Mouse (Mus musculus): Measurements from ENCODE around the gene Fli1. TPM values are rescaled to one million over a fixed set of nuclear protein-coding genes. Genes with fewer than 3 reads are reported as not detected.

Fli1 gene
- polyA plus RNA-seq, 1 experiment from 2014 or later: 22.8 TPM

DNA sequence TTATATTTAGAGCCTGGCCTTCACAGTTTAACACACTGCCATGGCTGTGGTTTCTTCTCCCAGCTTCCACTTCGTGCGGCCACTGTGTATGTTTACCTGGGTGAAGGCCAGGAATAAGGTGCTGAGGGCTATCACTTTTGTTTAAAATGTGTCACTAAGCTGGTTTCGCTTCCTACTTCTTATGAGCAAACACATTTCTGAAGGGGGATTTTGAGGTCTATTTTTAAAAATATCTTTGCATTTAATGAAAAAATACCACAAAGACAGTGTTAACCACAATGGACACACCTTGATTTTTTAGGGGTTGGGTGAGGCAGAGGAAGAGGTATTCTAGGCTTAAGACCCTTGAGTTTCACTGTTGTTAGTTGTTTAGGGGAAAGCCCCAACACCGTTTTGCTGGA is 147.9 kb downstream of the Fli1 start:
- no peaks in the 10 kb centered on the region for H3K4me1 ChIP-seq (ENCODE audit: control insufficient read depth, insufficient read depth, low read length)
- WGBS: 94% methylated on average over 4 of the region's 4 CpGs

DNA sequence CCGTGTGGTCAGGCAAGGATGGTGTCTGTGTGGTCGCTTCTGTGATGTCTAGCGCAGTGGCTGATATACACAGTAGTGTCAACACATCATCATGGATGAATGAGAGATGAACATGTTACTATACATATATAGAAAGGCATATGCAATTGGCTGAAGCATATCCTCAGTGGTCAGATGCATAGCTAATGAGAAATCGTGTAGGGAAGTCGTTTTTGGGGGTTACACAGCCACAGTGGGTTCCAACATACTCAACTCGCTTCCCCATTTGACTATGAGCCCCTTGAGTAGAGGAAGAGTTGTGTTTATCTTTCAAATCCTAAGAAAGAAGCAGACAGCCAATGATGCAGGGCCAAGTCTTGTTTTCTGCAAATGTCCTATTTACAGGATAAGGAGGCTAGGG is 149.9 kb downstream of the Fli1 start:
- no peaks in the 10 kb centered on the region for H3K9me3 ChIP-seq (ENCODE audit: control insufficient read depth, low read length)
- H3K27ac ChIP-seq (ENCODE audit: low read depth, low read length): no peak overlapping the region
- H3K4me3 ChIP-seq (ENCODE audit: low read depth, low read length): no peak overlapping the region
- ATAC-seq (ENCODE audit: insufficient read depth, low FRiP score, low TSS enrichment) (no peak), DNase-seq (ENCODE audit: low spot score) (no peak)
- WGBS: 84% methylated on average over 6 of the region's 6 CpGs
- H3K27me3 ChIP-seq (ENCODE audit: control insufficient read depth, insufficient read depth, low read length): no peaks in the 10 kb centered on the region
- no peaks in the 10 kb centered on the region for H3K4me1 ChIP-seq (ENCODE audit: control insufficient read depth, insufficient read depth, low read length)
- no peak overlapping the region for H3K4me2 ChIP-seq (ENCODE audit: low read depth)
- H3K36me3 ChIP-seq (ENCODE audit: control insufficient read depth, insufficient read depth, low read length): no peaks in the 10 kb centered on the region
- no peak overlapping the region for H3K9ac ChIP-seq (ENCODE audit: low read length)

More for the DNA sequence above, 147.9 kb downstream of the Fli1 start:
- Histone ChIP-seq H3K27me3 (ENCODE audit: control insufficient read depth, insufficient read depth, low read length) (no peaks in the 10 kb centered on the region), H3K4me3 (ENCODE audit: low read depth, low read length) (no peak overlapping the region), H3K36me3 (ENCODE audit: control insufficient read depth, insufficient read depth, low read length) (no peaks in the 10 kb centered on the region), H3K9ac (ENCODE audit: low read length) (no peak overlapping the region), H3K27ac (ENCODE audit: low read depth, low read length) (no peak overlapping the region), H3K4me2 (ENCODE audit: low read depth) (no peak overlapping the region), H3K9me3 (ENCODE audit: control insufficient read depth, low read length) (no peaks in the 10 kb centered on the region)
- no peak for ATAC-seq (ENCODE audit: insufficient read depth, low FRiP score, low TSS enrichment)
- no peak for DNase-seq (ENCODE audit: low spot score)

DNA sequence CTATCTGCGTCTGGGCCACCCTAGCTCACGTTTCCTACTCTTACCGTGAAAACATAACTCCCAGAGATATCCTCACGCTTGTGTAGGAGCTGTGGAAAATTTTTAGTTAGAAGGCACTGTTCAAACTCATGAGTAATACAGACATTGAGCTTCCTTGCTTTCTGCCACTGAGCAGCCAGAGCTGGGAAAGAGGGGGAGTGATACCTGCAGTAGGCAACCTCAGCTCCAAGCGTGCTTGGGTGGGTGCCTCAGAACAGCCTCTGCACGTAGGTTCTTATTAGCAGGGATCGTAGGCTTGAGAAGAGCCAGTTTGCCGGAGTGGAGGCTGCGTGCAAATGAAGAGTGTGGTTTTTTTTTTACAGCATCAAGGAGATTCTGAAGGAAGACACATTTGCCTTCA is 151.0 kb downstream of the Fli1 start:
- H3K27me3 ChIP-seq (ENCODE audit: control insufficient read depth, insufficient read depth, low read length): no peaks in the 10 kb centered on the region
- H3K27ac ChIP-seq (ENCODE audit: low read depth, low read length): no peak overlapping the region
- no peak overlapping the region for H3K4me3 ChIP-seq (ENCODE audit: low read depth, low read length)
- no peaks in the 10 kb centered on the region for H3K9me3 ChIP-seq (ENCODE audit: control insufficient read depth, low read length)
- 89% methylated on average over 9 of the region's 9 CpGs for WGBS
- ATAC-seq (ENCODE audit: insufficient read depth, low FRiP score, low TSS enrichment) (no peak), DNase-seq (ENCODE audit: low spot score) (no peak)
- no peaks in the 10 kb centered on the region for H3K4me1 ChIP-seq (ENCODE audit: control insufficient read depth, insufficient read depth, low read length)
- no peak overlapping the region for H3K9ac ChIP-seq (ENCODE audit: low read length)
- no peak overlapping the region for H3K4me2 ChIP-seq (ENCODE audit: low read depth)
- H3K36me3 ChIP-seq (ENCODE audit: control insufficient read depth, insufficient read depth, low read length): no peaks in the 10 kb centered on the region

DNA sequence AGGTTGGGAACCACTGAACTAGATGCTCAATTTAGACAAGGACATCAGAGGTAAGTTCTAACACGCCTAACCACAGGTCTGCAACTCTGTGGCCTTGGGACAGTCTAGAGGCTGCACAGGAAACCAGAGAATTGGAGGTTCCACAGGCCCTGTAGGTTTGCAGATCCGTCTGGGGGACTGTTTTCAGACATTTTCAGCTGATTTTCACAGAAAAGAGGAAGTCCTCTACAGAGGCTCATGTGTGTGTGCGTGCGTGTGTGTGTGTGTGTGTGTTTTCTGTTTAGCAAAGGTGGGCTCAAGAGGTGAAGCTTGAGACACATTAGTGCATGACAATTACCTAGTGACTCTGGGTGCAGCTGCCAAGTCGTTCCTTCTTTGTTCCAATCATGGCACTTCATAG is 151.6 kb downstream of the Fli1 start:
- no peak overlapping the region for H3K9ac ChIP-seq (ENCODE audit: low read length)

DNA sequence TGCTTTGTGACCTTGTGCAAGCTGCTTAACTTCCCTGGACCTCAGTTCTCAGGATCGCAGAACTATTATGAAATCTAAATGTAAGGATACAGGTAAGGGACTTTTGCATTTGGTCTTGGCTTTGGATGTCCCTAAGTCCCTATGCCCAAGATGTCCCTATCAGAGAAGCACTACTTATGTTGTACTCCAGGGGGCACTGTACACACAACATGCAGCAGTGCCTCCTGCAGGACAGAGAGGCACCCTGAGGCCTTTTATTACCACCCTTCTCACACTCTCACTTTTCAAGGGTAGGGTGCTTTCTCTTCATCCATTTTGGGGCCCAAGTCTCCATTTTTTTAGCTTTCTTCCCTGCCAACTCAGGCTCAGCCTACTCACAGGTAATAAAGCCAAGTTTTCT is 154.5 kb downstream of the Fli1 start:
- no peak for ATAC-seq (ENCODE audit: insufficient read depth, low FRiP score, low TSS enrichment)

More for the DNA sequence above, 151.6 kb downstream of the Fli1 start:
- no peak overlapping the region for H3K27ac ChIP-seq (ENCODE audit: low read depth, low read length)
- H3K36me3 ChIP-seq (ENCODE audit: control insufficient read depth, insufficient read depth, low read length): no peaks in the 10 kb centered on the region
- ATAC-seq (ENCODE audit: insufficient read depth, low FRiP score, low TSS enrichment) (no peak), DNase-seq (ENCODE audit: low spot score) (no peak)
- no peaks in the 10 kb centered on the region for H3K27me3 ChIP-seq (ENCODE audit: control insufficient read depth, insufficient read depth, low read length)
- 86% methylated on average over 5 of the region's 5 CpGs for WGBS
- no peaks in the 10 kb centered on the region for H3K9me3 ChIP-seq (ENCODE audit: control insufficient read depth, low read length)
- H3K4me2 ChIP-seq (ENCODE audit: low read depth): no peak overlapping the region
- H3K4me1 ChIP-seq (ENCODE audit: control insufficient read depth, insufficient read depth, low read length): no peaks in the 10 kb centered on the region
- no peak overlapping the region for H3K4me3 ChIP-seq (ENCODE audit: low read depth, low read length)

DNA sequence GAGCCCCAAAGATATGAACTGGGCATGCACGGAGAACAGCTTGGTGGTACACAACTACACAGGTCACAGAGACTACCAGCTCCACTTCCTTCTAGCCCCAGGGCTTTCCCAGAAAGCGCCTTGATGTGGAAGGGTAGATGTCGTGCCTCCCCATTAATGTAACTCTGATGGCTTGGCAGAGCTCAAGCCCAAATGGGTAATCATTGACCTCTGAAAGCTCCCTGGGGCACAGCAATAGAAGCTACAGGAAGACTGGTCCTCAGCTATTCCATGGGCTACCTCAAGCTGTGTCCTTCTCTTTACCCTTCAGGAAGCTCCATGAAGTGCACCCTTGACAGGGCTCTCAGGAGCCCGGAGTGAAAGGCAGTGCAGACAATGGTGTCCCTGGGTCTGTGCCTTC is 157.8 kb downstream of the Fli1 start:
- Histone ChIP-seq H3K27me3 (ENCODE audit: control insufficient read depth, insufficient read depth, low read length) (no peaks in the 10 kb centered on the region), H3K4me2 (ENCODE audit: low read depth) (no peak overlapping the region), H3K4me1 (ENCODE audit: control insufficient read depth, insufficient read depth, low read length) (no peaks in the 10 kb centered on the region), H3K4me3 (ENCODE audit: low read depth, low read length) (no peak overlapping the region), H3K9me3 (ENCODE audit: control insufficient read depth, low read length) (no peaks in the 10 kb centered on the region), H3K36me3 (ENCODE audit: control insufficient read depth, insufficient read depth, low read length) (no peaks in the 10 kb centered on the region), H3K9ac (ENCODE audit: low read length) (no peak overlapping the region), H3K27ac (ENCODE audit: low read depth, low read length) (no peak overlapping the region)
- WGBS: 77% methylated on average over 4 of the region's 4 CpGs
- no peak for ATAC-seq (ENCODE audit: insufficient read depth, low FRiP score, low TSS enrichment)
- DNase-seq (ENCODE audit: low spot score): no peak

More for the DNA sequence above, 154.5 kb downstream of the Fli1 start:
- H3K9me3 ChIP-seq (ENCODE audit: control insufficient read depth, low read length): no peaks in the 10 kb centered on the region
- H3K9ac ChIP-seq (ENCODE audit: low read length): no peak overlapping the region
- H3K4me3 ChIP-seq (ENCODE audit: low read depth, low read length): no peak overlapping the region
- H3K4me2 ChIP-seq (ENCODE audit: low read depth): no peak overlapping the region
- no peak overlapping the region for H3K27ac ChIP-seq (ENCODE audit: low read depth, low read length)
- H3K27me3 ChIP-seq (ENCODE audit: control insufficient read depth, insufficient read depth, low read length): no peaks in the 10 kb centered on the region
- no peaks in the 10 kb centered on the region for H3K36me3 ChIP-seq (ENCODE audit: control insufficient read depth, insufficient read depth, low read length)
- no peak for DNase-seq (ENCODE audit: low spot score)
- 94% methylated on average over 1 of the region's 1 CpGs for WGBS
- H3K4me1 ChIP-seq (ENCODE audit: control insufficient read depth, insufficient read depth, low read length): no peaks in the 10 kb centered on the region

DNA sequence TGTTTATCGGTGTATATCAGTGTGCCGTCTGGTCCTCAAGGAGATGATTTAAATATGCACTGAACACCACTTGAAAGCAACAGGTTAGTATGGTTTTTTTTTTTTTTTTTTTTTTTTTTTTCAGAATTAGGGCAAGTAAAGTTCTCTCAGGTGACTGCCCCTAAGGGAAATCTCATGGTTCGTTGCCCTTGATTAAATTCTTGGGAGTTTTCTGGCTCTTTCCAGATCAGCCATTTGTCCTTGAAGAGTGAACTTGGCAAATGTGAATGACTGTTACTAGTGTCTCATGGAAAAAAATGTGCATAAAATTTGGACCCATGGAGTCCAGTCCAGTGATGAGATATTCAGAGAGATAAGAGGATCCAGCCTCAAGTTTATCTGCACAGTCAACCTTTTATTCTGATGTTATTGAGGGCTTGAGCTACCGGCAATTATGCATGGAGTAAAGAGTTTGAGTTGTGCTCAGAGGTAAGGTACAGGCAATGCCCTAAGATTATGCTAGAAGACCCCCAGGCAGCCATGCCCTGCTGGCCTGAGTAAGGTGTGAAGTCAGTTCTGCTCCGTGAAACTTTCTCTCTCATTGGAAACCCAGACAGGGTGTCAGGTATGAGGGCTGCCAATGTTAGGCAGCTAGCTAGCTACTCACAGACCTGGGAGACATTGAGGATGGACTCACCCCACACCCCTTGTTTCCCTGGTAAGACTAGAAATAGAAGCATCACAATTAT is 165.6 kb downstream of the Fli1 start:
- Histone ChIP-seq H3K36me3 (ENCODE audit: control insufficient read depth, insufficient read depth, low read length) (no peaks in the 10 kb centered on the region), H3K4me1 (ENCODE audit: control insufficient read depth, insufficient read depth, low read length) (no peaks in the 10 kb centered on the region), H3K9ac (ENCODE audit: low read length) (no peak overlapping the region), H3K4me3 (ENCODE audit: low read depth, low read length) (no peak overlapping the region), H3K4me2 (ENCODE audit: low read depth) (no peak overlapping the region), H3K27me3 (ENCODE audit: control insufficient read depth, insufficient read depth, low read length) (no peaks in the 10 kb centered on the region), H3K27ac (ENCODE audit: low read depth, low read length) (no peak overlapping the region), H3K9me3 (ENCODE audit: control insufficient read depth, low read length) (no peaks in the 10 kb centered on the region)
- DNase-seq (ENCODE audit: low spot score) (no peak), ATAC-seq (ENCODE audit: insufficient read depth, low FRiP score, low TSS enrichment) (no peak)
- WGBS: 89% methylated on average over 5 of the region's 5 CpGs

DNA sequence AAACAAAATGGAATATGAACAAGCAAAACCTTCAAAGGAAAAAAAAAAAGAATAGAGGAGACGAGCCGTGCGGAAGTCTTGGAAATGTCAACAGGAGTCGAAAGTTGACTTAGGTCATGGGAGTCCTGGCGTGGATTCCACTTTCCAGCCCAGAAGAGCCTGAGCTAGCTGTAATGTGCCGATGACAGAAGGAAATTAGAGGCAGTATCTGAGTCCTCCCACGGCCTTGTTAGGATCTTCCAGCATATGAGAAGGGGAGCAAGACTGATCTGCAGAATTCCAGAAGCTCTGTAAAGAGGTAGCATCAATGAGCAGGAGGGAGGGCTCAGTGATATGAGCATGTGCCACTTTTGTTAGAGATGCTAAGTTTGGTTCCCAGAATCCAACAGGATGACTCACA is 166.6 kb downstream of the Fli1 start:
- Histone ChIP-seq H3K27ac (ENCODE audit: low read depth, low read length) (no peak overlapping the region), H3K27me3 (ENCODE audit: control insufficient read depth, insufficient read depth, low read length) (no peaks in the 10 kb centered on the region), H3K4me3 (ENCODE audit: low read depth, low read length) (no peak overlapping the region), H3K9me3 (ENCODE audit: control insufficient read depth, low read length) (no peaks in the 10 kb centered on the region), H3K36me3 (ENCODE audit: control insufficient read depth, insufficient read depth, low read length) (no peaks in the 10 kb centered on the region), H3K9ac (ENCODE audit: low read length) (no peak overlapping the region), H3K4me1 (ENCODE audit: control insufficient read depth, insufficient read depth, low read length) (no peaks in the 10 kb centered on the region), H3K4me2 (ENCODE audit: low read depth) (no peak overlapping the region)
- WGBS: 91% methylated on average over 7 of the region's 7 CpGs
- DNase-seq (ENCODE audit: low spot score) (no peak), ATAC-seq (ENCODE audit: insufficient read depth, low FRiP score, low TSS enrichment) (no peak)

DNA sequence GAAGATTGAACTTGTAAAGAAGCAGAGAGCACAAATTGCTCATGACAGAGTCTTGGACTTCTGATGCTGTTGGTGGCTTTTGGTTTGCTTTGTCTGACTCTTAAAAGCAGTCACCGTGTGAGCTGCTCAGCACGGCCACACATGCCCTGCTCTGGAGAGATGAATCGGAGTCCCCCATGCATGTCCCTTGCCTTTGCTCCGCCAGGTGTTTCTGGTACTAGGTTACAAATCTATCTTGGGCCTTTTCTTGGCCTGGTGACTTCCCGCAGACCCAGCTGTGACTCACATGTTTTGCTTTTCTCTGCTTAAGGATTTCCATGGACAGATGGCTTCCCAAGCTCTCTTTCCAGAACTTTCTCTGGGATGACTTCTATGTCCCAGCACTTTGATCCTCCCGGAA is 169.0 kb downstream of the Fli1 start:
- no peak for DNase-seq (ENCODE audit: low spot score)
- 92% methylated on average over 6 of the region's 6 CpGs for WGBS
- no peak overlapping the region for H3K9ac ChIP-seq (ENCODE audit: low read length)
- no peak for ATAC-seq (ENCODE audit: insufficient read depth, low FRiP score, low TSS enrichment)
- no peak overlapping the region for H3K27ac ChIP-seq (ENCODE audit: low read depth, low read length)
- no peak overlapping the region for H3K4me3 ChIP-seq (ENCODE audit: low read depth, low read length)
- H3K4me1 ChIP-seq (ENCODE audit: control insufficient read depth, insufficient read depth, low read length): no peaks in the 10 kb centered on the region
- H3K36me3 ChIP-seq (ENCODE audit: control insufficient read depth, insufficient read depth, low read length): no peaks in the 10 kb centered on the region
- H3K9me3 ChIP-seq (ENCODE audit: control insufficient read depth, low read length): no peaks in the 10 kb centered on the region
- no peak overlapping the region for H3K4me2 ChIP-seq (ENCODE audit: low read depth)
- no peaks in the 10 kb centered on the region for H3K27me3 ChIP-seq (ENCODE audit: control insufficient read depth, insufficient read depth, low read length)
